ENCODE assay signal across 9 mouse cellular contexts in the genomic region with DNA sequence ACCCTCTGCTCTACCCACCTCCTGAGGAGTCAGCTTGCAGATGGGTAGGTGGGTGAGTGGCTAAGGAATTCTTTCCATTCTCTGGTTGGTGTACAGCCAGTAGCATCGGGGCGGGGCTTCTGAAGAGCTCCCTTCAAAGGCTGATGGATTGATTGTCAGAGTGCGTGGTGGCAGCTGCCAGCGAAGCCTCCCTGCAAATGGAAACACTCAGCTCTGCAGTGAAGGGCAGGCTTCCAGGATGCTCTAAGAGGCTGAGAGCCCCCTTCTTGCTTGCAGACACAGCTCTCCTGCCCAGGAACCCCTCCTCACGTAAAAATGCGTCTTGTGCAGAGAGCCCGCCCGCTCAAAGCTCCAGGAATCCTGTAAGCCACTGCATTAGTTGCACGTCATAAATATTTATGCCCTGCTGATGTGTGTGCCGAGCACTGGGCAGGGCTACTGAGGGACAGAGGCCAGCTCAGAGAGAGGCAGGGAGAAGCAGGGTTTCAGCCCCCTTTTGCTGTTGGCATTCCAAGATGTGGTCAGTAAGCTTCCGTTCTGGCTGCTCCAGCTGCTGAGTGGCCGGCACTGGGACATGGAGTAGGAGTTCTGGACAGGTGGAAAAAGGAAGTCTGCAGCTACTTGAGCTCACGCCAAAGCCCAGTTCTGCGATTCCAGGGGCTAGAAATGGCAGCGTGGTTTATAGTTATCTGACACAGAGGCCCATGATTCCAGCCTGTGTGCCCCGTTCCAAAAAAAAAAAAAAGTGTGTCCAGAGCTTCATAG. TPM values are rescaled to one million over a fixed set of nuclear protein-coding genes. Genes with fewer than 3 reads are reported as not detected.
DNase-seq lines count a peak whose midpoint lies in the region; ATAC-seq lines count a peak whose summit lies in the region.
"Had no signal": no experiment of that assay in that cellular context is flagged by ENCODE, and none has a peak within 500 bp of the region (broad histone marks: within the 10 kb centered on the region; RNA-seq: fewer than 3 reads in every experiment).

No protein-coding gene starts in this region.

- peak; percentile 79 for DNase-seq in heart, adult 11 months
- no peak for DNase-seq in heart, adult 9 months (ENCODE audit: low spot score in 2 of 2)
- DNase-seq in ES-CJ7 (ENCODE audit: low read depth, low spot score): peak; percentile 37
- peak; percentile 49 for DNase-seq in forelimb bud, embryonic 11.5 days (ENCODE audit: low read depth, low spot score)
- peak; percentile 49 for DNase-seq in midbrain, embryonic 10.5 days (ENCODE audit: low spot score)
- DNase-seq in adrenal gland, adult (ENCODE audit: inconsistent age in 2 of 2, low spot score in 1 of 2): no peak
- DNase-seq in urinary bladder, postnatal 25 days (ENCODE audit: low spot score): no peak
- no peak for DNase-seq in liver, embryonic 11.5 days (ENCODE audit: low spot score)

- H3K27ac ChIP-seq in midbrain, embryonic 10.5 days (replicated peaks): peak overlapping the region; percentile 81
- H3K27ac ChIP-seq in liver, embryonic 11.5 days (ENCODE audit: low read depth, low read length): no peak overlapping the region

- no peaks in the 10 kb centered on the region for H3K27me3 ChIP-seq in midbrain, embryonic 10.5 days (ENCODE audit: low read depth, poor library complexity, severe bottlenecking)
- no peaks in the 10 kb centered on the region for H3K27me3 ChIP-seq in liver, embryonic 11.5 days (replicated peaks; ENCODE audit: control insufficient read depth, insufficient read depth, low read length)

- H3K36me3 ChIP-seq in midbrain, embryonic 10.5 days: no peaks in the 10 kb centered on the region
- H3K36me3 ChIP-seq in liver, embryonic 11.5 days (ENCODE audit: control insufficient read depth, insufficient read depth, low read length): no peaks in the 10 kb centered on the region

- WGBS in midbrain, embryonic 10.5 days: 44% methylated on average over 16 of the region's 16 CpGs
- 50% methylated on average over 16 of the region's 16 CpGs for WGBS in liver, embryonic 11.5 days

- H3K4me1 ChIP-seq in midbrain, embryonic 10.5 days: peaks cover 27% of the 10 kb centered on the region
- no peaks in the 10 kb centered on the region for H3K4me1 ChIP-seq in liver, embryonic 11.5 days (replicated peaks; ENCODE audit: control insufficient read depth, insufficient read depth, low read length)

- H3K4me3 ChIP-seq in midbrain, embryonic 10.5 days: peak overlapping the region; percentile 49
- H3K4me3 ChIP-seq in liver, embryonic 11.5 days (ENCODE audit: low read depth, low read length): no peak overlapping the region

- H3K9me3 ChIP-seq in midbrain, embryonic 10.5 days (replicated peaks): no peaks in the 10 kb centered on the region
- no peaks in the 10 kb centered on the region for H3K9me3 ChIP-seq in liver, embryonic 11.5 days (ENCODE audit: control insufficient read depth, low read length)

- no peak overlapping the region for H3K9ac ChIP-seq in liver, embryonic 11.5 days (ENCODE audit: low read depth, low read length)

- no peak overlapping the region for H3K4me2 ChIP-seq in liver, embryonic 11.5 days

- ATAC-seq in liver, embryonic 11.5 days (replicated peaks; ENCODE audit: low FRiP score): no peak

RNA-seq across cellular contexts. Expression of a gene that starts 24.5 kb away (rescaled TPM):
- polyA plus RNA-seq in midbrain, embryonic 10.5 days (2016; fragmentation: Nextera tagmentation; extraction: Ambion mirVana): 14.5 and 19.7 TPM in 2 replicates
- polyA plus RNA-seq in liver, embryonic 11.5 days (2014; fragmentation: Nextera tagmentation; extraction: Ambion mirVana): 0.14 and 0.36 TPM in 2 replicates
- polyA plus RNA-seq: C2C12 had no signal

Comparison
In these comparisons a context has a peak if more than half of its experiments do, and no peak if none do; other contexts are left out.
1. DNase-seq: peak in heart, adult 11 months (single experiment), ES-CJ7 (single experiment), forelimb bud, embryonic 11.5 days (single experiment) and midbrain, embryonic 10.5 days (single experiment); none in heart, adult 9 months (0 of 2), adrenal gland, adult (0 of 2), urinary bladder, postnatal 25 days (single experiment) and liver, embryonic 11.5 days (single experiment).
2. RNA of a gene that starts 24.5 kb away (polyA plus RNA-seq): 14.5 to 19.7 TPM in midbrain, embryonic 10.5 days; 0.14 to 0.36 TPM in liver, embryonic 11.5 days; every median in the first group is over 10 times any median in the second.